Mouse (Mus musculus) frontal cortex, postnatal 25 days (tissue): ENCODE measurements around the gene Cpne6.

Experiments
- DNase-seq, 2 experiments: peaks; one replicate each; pipeline ENCODE4 v3.0.0; 2022; ENCODE audit warnings: low spot score in 2 of 2

Cpne6 gene

DNA sequence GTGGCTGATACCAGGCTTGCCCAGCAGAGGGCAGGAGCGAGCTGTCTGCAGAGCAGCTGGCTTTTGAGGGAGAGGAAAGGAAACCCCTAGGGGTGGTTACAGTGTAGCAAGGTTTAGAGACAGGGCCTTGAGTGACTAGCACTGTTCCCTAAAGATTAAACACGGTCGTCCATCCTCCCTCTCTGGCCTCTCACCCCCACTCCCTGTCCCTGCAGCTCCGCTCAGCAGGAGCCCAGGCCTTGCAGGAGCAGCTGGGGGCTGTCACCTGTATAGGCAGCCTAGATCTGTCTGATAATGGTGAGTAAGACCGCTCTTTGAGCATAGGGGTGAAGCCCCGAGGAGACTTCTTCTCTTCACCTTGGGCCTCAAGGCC, 12.8 kb upstream of the Cpne6 start:
- DNase-seq = peak; percentile 80 to 82

GRCm38 (mm10) chr14:55505612-55506011, 4.6 kb upstream of the Cpne6 start:
- no peak for DNase-seq

GRCm38 (mm10) chr14:55507801-55508200, 2.4 kb upstream of the Cpne6 start:
- no peak for DNase-seq

DNA sequence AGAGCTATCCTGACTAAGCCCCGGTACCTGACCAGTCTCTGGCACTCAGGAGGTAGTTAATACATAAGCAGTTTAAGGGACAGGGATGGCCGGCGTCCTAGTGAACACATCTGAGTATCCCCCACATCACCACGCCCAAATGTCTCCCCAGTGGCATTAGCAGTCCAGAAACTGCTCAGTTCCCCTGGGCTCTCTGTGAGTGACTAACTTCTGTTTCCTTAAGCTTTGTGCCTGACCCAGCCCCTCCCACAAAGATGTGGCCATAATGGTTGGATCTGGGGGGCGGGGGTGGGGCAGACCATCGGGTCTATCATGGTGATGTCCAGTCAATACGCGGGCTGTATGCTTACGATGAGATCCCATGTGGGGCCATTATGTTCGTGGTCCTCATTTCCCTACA, 705 bp upstream of the Cpne6 start:
- DNase-seq = no peak

GRCm38 (mm10) chr14:55511037-55511436, 792 bp downstream of the Cpne6 start:
- peak; percentile 31 to 45 for DNase-seq

- no peak for DNase-seq
Measured at GRCm38 (mm10) chr14:55513927-55514326, 3.7 kb downstream of the Cpne6 start.

DNA sequence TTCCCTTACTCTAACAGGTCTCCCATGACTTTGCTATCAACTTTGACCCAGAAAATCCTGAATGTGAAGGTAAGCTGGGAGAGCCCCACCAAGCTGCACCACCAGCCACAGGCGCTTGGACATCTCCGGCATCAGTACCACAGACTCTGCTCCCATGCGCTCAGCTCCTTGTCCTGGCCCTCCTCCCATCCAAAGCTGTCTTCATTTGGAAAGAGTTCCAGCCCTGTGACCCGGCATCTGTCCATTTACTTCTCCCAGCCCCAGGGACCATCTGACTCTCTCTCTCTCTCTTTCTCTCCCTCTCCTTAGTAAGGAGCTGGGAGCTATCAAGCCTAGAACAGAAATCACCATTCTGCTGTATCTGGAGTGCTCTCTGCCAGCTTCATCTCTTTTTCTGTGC, 5.6 kb downstream of the Cpne6 start:
- no peak for DNase-seq

- DNase-seq = peak; percentile 23 to 48
Measured at GRCm38 (mm10) chr14:55518897-55519296, 8.7 kb downstream of the Cpne6 start.

- no peak for DNase-seq
Measured at GRCm38 (mm10) chr14:55519604-55520003, 9.4 kb downstream of the Cpne6 start.

GRCm38 (mm10) chr14:55520451-55521361, 10.5 kb downstream of the Cpne6 start:
- no peak for DNase-seq

DNA sequence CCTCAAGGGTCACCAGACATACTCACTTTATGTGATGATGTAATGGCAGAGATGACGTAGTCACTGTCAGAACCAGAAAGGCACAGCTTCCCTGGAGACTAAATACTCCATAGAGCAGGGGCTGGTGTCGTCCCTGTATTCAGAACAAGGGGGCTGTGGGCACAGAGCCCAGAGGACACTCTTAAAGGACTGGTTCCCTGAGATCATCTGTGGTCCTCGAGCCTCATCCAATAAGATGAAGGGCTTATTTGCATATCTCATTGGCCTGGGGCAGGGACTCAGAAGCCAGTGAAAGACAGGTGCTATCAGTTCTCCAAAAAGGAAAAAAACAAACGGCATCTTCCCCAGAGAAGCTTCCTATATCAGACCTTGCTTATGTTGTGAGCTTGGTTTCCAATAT, 13.8 kb downstream of the Cpne6 start:
- no peak for DNase-seq

GRCm38 (mm10) chr14:55524785-55525184, 14.5 kb downstream of the Cpne6 start, which contains the start of gene Nrl:
Gene Nrl, minus strand, starts transcription at chr14:55524981.
- no peak for DNase-seq

GRCm38 (mm10) chr14:55526674-55527073, 16.4 kb downstream of the Cpne6 start:
- DNase-seq = no peak

DNA sequence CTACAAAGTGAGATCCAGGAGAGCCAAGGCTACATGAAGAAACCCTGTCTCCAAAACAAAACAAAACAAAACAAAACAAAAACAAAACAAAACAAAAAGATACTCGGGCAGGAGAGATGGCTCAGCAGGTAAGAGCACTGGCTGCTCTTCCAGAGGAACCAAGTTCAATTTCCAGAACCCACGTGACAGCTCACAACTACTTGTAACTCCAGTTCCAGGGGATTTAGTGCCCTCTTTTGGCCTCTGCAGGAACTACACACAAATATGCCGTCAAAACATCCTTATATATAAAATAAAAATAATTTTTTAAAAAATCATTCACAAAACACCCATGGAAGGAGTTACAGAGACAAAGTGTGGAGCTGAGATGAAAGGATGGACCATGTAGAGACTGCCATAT, 17.7 kb downstream of the Cpne6 start:
- no peak for DNase-seq

- no peak for DNase-seq
Measured at GRCm38 (mm10) chr14:55536116-55536745, 26.0 kb downstream of the Cpne6 start.

GRCm38 (mm10) chr14:55540067-55540786, 30.0 kb downstream of the Cpne6 start, which contains the start of gene Pck2:
Gene Pck2, plus strand, starts transcription at chr14:55540266.
- peak; percentile 45 to 60 for DNase-seq

GRCm38 (mm10) chr14:55540787-55541321, 30.6 kb downstream of the Cpne6 start:
- DNase-seq = peak; percentile 49 to 63

- DNase-seq = no peak
Measured at GRCm38 (mm10) chr14:55542268-55542667, 32.0 kb downstream of the Cpne6 start.

GRCm38 (mm10) chr14:55544334-55544733, 34.1 kb downstream of the Cpne6 start:
- no peak for DNase-seq

GRCm38 (mm10) chr14:55550191-55550590, 39.9 kb downstream of the Cpne6 start:
- no peak for DNase-seq

DNA sequence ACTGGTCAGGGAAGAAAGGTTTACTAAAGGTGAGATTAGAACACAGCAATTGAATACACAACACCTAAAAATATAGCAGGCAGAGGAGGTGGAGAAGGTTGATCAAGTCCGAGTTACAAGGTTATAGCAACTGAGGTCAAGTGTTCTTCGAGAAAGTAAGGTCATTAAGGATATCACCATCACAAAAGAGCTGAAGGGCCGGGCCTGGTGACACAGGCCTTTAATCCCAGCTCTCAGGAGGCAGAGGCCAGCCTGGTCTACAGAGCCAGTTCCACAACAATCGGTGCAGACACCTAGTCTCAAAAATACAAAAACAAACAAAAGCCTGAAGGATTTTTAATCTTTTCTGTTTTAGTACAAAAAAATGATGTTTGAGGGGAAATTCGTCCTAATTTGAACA, 41.1 kb downstream of the Cpne6 start:
- no peak for DNase-seq

GRCm38 (mm10) chr14:55551794-55552193, 41.5 kb downstream of the Cpne6 start:
- DNase-seq = no peak
